Mouse (Mus musculus) ovary, adult 18-20 months (tissue): ENCODE data around the gene Gsdma2.

ENCODE experiments used
- DNase-seq: peaks from one replicate; pipeline ENCODE4 v3.0.0; 2022; ENCODE audit warnings: low spot score, mixed read lengths

Gsdma2 gene

DNA sequence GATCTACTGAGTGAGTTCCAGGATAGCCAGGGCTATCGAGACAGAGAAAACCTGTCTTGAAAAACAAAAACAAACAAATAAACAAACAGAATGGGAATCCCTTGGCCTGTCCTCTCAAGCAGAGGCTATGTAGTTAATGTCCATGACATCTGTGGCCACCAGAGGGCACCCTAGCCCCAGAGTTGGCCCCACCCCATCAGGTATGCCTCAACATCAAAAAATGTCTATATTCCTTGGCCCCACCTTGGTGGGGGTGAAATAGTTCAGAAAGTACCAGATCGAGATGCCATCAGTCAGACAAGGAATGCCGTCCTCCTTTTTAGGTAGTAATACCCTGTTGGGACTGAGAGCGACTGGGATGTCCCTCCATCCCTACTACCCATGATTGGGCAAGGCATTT is 53.4 kb downstream of the Gsdma2 start:
- DNase-seq: no peak

DNA sequence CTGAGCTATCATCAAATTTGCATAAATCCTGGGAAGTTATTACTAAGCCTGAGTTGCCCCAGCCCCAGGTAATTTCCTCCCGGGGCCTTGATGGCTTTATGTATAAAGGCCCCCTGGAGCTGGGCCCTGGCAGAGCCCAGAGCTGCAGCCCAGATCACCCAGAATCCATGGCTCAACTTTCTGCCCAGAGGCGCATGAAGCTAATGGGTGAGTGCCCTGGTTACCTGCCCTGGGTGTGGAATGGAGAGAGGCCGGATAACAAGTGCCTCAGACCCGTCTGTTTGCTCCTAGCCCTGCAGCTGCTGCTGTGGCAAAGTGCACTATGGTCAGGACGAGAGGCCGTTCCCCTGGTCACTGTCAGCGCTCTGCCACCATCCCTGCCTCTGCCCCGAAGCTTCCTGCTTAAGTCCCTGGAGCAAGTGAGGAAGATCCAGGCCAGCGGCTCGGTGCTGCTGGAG is 54.7 kb downstream of the Gsdma2 start, which contains the start of gene Csf3:
Gene Csf3 (plus strand): TSS at position 51 of the 458 bp plus-strand sequence.
- DNase-seq: no peak

- DNase-seq: no peak
These were observed 55.8 kb downstream of the Gsdma2 start for GRCm38 (mm10) chr11:98702323-98702722.

- no peak for DNase-seq
These were observed 58.5 kb downstream of the Gsdma2 start for GRCm38 (mm10) chr11:98705021-98705420.
